Mouse (Mus musculus) cerebellum, adult 11-12 months (tissue): ENCODE measurements at regions not wholly inside any gene's neighbourhood (a gene's known extent, or its start where the extent isn't known, plus 50 kb on each side); places are given as distances from the start of the nearest gene placed in this dataset.

ENCODE experiments used
- DNase-seq: peaks from one replicate; pipeline ENCODE4 v3.0.0; 2022

DNA sequence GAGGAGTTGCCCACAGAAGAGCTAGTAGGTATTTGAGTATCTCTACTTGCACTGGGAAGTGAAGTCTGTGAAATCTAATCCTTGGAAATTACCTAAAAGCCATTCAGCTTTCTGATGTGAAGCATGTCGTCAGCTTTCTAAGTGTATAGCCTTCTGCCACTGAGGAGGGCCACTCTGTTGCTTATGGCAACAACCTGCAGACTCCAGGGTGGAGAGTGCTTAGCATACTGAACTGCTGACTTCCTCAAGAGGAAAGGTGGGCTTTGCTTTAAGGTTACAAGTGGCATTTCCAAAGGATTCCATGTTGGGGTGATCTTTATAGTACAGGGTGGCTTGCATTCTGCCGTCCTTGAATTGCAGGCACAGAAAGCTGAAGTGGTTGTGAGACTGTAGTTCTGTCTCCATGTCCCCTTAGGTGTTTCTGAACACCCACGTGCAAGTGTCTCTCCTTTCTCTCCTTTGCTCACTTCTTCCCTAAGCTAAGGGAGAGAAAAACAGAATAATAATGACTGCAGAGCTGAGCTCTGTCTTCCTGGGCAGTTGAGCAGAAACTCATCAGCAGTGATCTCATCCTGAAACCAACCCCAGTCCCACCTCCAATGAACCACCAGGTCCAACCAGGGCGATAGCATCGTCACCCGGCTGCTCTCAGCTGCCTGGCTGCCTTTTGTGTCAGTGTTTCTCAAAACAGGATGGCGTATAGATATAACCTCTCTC, 292.3 kb upstream of the Nrp1 start:
- no peak for DNase-seq

GRCm38 (mm10) chr8:128069749-128070148, 288.7 kb upstream of the Nrp1 start:
- DNase-seq = no peak

GRCm38 (mm10) chr8:128075566-128075965, 282.8 kb upstream of the Nrp1 start:
- no peak for DNase-seq

DNA sequence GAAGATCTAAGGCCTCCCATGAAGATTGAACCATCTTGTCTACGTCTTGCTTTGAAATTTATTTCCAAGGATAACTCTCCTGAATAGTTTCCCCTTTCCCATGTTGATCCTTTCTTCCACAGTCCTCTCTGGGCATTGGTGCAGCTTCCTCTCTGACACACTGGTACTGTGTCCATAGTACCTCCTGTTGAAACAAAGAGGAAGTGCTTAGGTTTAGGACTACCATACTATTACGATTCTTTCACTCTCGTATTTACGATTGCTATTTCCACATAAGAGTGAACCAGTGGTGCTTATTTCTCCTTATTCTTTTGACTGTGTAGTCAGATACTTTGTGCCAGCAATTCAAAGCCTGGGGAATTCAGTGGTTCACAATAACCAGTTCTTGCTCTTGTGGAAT, 282.2 kb upstream of the Nrp1 start:
- DNase-seq = no peak

DNA sequence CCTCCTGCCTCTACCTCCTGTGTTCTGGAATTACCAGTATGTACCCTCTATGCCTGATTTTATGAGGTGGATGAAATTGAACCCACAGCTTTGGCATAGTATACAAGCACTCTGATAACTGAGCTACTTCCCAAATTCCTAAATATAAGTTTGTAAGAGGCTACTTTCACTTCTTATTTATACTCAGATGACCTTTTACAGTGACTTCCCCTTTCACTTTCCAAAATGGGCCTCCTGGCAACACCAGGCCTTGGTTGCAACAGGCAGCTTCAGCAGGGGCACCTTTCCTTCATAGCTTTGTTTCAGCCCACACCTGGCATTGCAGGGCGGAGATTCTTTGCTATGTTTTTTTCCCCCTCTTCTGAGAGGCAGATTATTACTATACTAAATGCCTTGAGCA, 279.7 kb upstream of the Nrp1 start:
- DNase-seq = no peak

DNA sequence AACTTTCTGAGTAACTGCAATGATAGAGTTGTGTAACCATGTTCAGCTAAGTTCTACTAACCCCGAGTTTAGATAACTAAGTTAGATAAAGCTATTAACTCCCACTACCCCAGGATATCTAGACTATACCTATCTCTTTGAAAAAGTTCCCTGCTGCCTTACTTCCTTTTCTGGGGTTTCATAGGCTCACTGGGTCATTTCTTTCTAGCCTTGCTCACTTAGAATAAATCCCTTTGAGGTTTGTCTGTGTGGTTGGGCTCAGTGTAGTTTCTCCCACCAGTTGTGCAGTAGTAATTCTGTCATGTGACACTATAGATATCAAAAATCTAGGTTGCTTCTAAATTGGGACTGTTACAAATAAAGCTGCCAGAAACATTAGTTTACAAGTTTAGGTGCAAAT, 272.6 kb upstream of the Nrp1 start:
- no peak for DNase-seq

DNA sequence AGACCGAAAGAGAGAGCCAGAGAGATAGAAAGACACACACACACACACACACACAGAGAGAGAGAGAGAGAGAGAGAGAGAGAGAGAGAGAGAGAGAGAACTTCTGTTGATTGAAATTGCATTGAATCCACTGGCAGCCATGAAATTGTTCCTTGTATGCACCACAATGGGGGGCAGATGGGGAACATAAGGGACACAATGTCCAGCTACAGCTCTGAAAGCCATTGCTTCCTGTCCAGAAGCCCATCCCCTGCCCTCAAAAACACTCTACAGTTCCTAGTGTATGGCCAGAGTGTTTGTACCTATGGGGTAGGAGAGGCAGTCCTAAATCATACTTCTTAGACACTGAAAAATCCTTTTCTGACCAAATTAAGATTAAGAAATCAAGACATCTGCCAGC, 270.9 kb upstream of the Nrp1 start:
- no peak for DNase-seq

GRCm38 (mm10) chr8:128092826-128093225, 265.6 kb upstream of the Nrp1 start:
- DNase-seq = no peak

GRCm38 (mm10) chr8:128095451-128095850, 263.0 kb upstream of the Nrp1 start:
- no peak for DNase-seq

DNA sequence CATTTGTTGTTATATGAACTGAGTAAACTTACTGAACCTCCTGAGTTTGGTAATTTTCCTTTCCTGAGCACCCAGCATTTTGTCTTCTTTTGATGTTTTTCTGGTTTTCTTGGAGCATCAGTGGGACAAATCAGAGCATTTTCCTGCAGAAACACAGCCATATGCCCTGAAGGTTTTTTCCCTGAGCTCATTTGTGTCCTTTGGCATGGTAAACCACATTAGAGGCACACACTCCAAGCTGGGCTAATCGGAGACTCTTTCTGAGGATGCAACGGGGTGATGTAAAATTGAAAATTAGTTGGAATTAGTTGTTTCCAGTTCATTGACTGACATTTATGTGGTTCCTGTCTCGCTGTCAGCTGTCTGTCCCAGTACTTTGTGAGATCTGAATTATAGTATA, 260.8 kb upstream of the Nrp1 start:
- DNase-seq = no peak

DNA sequence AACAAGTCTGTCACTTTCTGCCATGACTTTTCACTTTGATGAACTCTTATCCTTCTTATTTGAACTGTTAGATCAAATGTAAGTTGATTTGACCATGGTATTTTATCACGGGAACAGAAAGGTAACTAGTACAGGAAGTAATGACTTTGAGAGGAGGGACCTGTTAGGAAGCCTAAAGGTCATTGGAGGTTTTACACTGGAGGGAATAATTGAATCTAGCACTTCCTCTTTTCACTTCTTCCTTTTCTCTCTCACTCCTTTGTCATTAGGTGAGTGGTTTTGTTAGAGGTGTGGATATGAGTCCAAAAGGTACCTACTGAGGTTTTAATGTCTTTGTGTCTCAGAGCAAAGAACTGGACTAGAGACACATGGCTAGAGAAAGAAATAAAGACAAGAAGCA, 255.0 kb upstream of the Nrp1 start:
- no peak for DNase-seq

DNA sequence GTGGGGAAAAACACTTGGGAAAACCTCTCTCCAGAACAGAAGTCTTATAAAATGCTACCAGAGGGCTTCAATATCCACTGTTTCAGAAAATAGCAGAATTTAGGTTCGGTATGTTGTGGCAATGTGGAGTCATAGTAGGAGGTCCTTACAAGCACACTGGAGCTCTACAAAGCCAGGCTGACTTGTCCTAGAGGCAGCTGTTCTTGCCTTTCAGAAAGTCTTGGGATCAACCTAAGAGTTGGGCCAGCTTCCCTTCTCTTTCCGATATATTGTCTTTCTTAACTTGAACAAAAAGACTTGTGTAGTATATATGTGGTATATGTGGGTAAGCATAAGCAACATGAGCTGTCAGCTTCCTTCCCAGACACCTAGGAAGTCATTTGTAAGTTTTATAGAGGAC, 251.8 kb upstream of the Nrp1 start:
- no peak for DNase-seq

- DNase-seq = no peak
Observed at GRCm38 (mm10) chr8:128107041-128107440, 251.4 kb upstream of the Nrp1 start.

GRCm38 (mm10) chr8:128109036-128109435, 249.4 kb upstream of the Nrp1 start:
- DNase-seq = no peak

DNA sequence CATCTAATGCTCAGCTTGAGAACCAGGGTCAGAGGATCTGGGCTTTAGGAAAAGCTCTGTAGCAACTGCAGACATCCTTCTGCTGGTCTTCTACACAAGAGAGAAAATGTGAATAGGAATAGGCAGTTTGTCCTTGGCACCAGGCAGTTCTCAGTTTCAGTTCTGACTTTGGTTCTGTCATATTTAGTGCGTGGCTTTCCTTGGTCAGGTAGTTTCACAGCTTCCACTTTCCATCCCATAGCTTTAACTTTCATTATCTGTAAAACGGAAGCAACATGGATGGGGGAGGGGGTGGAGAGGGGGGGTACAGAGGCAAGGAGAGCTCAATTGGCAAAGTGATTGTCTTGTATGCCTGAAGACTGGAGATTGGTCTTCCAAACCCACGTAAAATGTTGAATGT, 247.3 kb upstream of the Nrp1 start:
- DNase-seq = no peak

- DNase-seq = no peak
Observed at GRCm38 (mm10) chr8:128113116-128113515, 245.3 kb upstream of the Nrp1 start.

DNA sequence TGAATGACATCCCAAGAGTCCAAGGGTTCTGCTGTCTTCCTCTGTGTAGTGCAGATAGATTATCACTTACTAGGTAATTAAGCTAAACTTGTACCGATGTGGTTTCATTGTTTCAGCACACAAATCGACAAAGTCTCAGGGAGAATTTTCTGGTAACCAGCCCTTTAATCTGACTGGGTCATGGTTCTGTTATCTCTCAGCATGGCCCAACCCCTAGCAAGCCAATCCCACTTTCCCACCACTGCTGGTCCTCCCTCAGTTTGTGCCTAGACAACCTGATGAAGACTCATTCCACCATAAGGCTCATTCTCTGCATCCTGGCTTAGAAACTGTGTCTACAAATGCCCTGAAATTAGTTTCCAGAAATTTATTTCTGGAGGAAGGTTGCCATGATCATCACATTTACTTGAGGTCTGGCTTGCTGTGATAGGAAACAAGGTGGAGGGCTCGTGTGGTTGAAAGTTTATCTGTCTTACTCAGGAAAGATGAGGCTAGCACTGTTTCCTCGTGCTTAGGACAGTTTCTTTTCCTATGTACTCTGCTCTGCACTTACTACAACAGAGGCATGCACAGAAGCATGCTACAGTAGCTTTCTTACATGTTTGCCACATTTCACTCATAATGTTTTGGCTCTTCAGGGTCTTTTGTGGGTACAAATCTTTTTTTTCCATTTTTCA, 217.0 kb upstream of the Nrp1 start:
- DNase-seq = no peak

DNA sequence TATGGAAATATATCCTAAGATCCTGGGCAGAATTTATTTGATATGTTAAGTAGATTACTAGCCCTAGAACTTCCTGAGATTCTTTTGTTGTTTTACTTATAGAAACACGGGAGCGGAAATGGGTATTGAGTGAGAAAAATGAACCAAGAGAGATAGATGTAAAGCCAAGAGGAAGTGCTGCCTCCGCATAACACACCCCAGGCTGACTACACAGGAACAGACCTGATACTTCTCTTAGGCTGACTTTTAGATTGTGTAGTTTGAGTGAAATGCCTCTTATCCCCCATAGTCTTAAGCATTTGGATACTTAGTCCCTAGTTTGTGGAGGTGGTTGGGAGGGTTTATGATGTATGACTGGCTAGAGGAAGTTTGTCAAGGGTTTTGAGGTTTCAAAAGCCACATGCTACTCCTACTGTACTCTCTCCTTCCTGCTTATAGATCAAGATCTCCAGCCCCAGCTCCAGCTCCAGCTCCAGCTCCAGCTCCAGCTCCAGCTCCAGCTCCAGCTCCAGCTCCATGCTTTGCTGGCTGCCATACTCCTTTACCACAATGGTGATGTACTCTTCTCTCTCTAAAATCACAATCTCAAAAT, 210.0 kb upstream of the Nrp1 start:
- no peak for DNase-seq

DNA sequence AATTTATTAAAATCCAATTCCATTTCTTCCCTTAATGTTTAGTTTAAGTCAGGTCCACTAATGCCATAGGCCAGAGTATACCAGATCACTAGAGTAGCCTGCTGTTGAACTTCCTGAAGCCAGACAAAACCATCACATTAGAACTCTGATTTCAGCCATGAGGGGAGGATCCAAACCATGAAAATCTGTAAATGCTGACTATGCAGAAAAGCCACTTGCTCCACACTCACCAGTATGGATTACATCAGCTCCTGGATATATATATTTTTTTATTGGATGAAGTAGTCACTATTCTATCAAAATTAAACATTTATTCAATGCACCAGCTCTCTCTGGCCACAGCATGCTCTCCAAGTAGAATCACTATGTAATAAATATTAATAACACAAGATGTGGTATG, 202.8 kb upstream of the Nrp1 start:
- no peak for DNase-seq

DNA sequence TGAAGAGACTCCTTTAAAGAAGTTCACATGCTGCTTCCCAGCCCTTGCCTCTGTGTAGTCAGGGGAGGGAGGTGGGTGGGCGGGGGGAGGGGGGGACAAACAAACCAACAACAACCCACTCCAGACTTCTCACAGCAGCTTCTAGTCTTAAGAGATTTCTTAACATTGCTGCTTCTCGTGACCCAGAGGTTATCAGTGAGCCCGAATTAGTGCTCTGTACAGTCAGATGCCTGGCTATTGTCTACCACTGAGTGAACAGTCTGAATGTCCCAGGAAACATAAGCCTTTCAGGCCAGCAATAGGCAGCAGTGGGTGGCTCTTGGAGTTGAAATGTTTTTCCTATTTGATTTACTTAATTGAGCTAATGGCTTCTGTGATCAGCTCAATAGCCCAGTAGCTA, 202.2 kb upstream of the Nrp1 start:
- DNase-seq = no peak

DNA sequence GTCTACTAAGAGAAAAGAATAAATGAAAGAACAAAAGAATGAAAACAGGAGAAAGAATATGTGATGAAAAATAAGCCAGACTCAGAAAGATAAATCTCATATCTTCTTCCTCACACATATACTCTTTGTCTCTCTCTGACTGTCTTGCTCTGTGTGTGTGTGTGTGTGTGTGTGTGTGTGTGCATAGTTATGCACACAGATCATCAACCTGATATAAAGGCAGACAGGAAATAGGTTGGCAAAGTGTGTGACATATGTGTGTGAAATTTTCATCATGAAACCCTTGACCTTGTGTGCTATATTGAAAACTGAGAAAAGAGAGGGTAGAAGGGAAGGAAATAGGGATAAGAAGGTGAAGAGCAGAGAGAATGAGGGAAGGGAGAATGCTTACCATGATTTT, 195.5 kb upstream of the Nrp1 start:
- DNase-seq = no peak

GRCm38 (mm10) chr8:128164976-128165375, 193.4 kb upstream of the Nrp1 start:
- no peak for DNase-seq

GRCm38 (mm10) chr8:128165591-128165990, 192.8 kb upstream of the Nrp1 start:
- no peak for DNase-seq

DNA sequence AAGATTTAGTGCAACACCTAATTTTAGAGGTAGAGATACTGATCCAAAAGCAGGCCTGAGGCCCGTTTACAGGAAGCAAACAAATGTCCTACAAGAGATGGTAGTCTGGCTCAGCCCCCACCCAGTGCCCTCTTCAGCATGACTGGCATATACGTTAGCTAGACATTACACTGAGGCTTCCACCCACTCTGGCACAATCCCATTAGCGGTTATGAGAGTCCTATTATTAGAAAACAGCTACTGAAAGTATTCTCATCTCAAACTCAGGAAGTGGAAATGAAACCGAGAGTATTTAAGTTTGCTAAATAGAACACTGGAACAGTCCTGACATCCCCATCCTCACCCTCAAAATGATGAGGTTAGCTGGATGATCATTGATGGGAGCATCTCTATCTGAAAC, 192.3 kb upstream of the Nrp1 start:
- DNase-seq = no peak

DNA sequence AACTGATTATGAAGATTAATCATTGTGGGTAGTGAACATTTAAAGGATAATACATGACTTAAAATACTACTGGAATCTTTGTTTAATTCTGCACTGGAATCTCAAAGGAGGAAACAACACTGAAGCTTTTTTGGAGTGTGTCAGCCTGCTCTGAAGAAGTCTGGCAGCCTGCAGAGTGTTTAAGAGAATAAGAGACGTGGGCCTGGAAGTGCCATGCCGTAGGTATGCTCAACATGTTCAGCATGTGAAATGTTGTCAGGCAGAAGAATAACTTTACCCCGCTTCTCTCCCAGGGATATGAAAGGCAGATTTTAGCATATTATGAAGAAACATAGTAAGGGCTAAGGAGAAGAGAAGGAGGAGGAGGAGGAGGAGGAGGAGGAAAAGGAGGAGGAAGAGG, 189.6 kb upstream of the Nrp1 start:
- no peak for DNase-seq
